Mouse (Mus musculus) gonadal fat pad, adult 2 months (tissue): ENCODE results near the gene Nkiras2. TPM values are rescaled to one million over a fixed set of nuclear protein-coding genes. Genes with fewer than 3 reads are reported as not detected.
"Not testable (repeated sequence)": the region's sequence is repeated elsewhere in the genome, so short reads cannot be mapped to it uniquely, and the experiment has no call there.

Source experiments
- DNase-seq: peaks from one replicate; pipeline ENCODE4 v3.0.0-alpha.2; 2012; ENCODE audit warnings: low read depth
- polyA plus RNA-seq: library from polyadenylated mRNA; depleted of rRNA; stranded (reverse); fragments of >200 nt; gene quantifications from 2 replicates; pipeline ENCODE4 v1.2.3, GENCODE M21; 2012

Gene Nkiras2
- polyA plus RNA-seq, 1 experiment: 80.6 TPM

- DNase-seq: no peak
Observed at GRCm38 (mm10) chr11:100601372-100601771, 17.7 kb upstream of the Nkiras2 start.

- no peak for DNase-seq
Observed at GRCm38 (mm10) chr11:100603155-100603554, 15.9 kb upstream of the Nkiras2 start.

GRCm38 (mm10) chr11:100603813-100604212 lies 15.2 kb upstream of the Nkiras2 start:
- no peak for DNase-seq

GRCm38 (mm10) chr11:100604321-100605005 lies 14.6 kb upstream of the Nkiras2 start:
- no peak for DNase-seq

- no peak for DNase-seq
Observed at GRCm38 (mm10) chr11:100605451-100605850, 13.6 kb upstream of the Nkiras2 start.

GRCm38 (mm10) chr11:100607121-100607520 lies 11.9 kb upstream of the Nkiras2 start:
- no peak for DNase-seq

GRCm38 (mm10) chr11:100608796-100609195 lies 10.2 kb upstream of the Nkiras2 start:
- no peak for DNase-seq

- no peak for DNase-seq
Observed at GRCm38 (mm10) chr11:100609355-100609996, 9.6 kb upstream of the Nkiras2 start.

GRCm38 (mm10) chr11:100609997-100610680 lies 8.9 kb upstream of the Nkiras2 start:
- DNase-seq: no peak

- DNase-seq: no peak
Observed at GRCm38 (mm10) chr11:100611627-100612026, 7.4 kb upstream of the Nkiras2 start.

- no peak for DNase-seq
Observed at GRCm38 (mm10) chr11:100613241-100613640, 5.8 kb upstream of the Nkiras2 start.

GRCm38 (mm10) chr11:100616332-100616731 lies 2.7 kb upstream of the Nkiras2 start:
- no peak for DNase-seq

- not testable (repeated sequence) for DNase-seq
Observed at GRCm38 (mm10) chr11:100616836-100617235, 2.2 kb upstream of the Nkiras2 start.

GRCm38 (mm10) chr11:100617480-100617879 lies 1.6 kb upstream of the Nkiras2 start:
- DNase-seq: no peak

GRCm38 (mm10) chr11:100619485-100619975 lies 486 bp downstream of the Nkiras2 start:
- no peak for DNase-seq

- no peak for DNase-seq
Observed at GRCm38 (mm10) chr11:100619982-100620381, 938 bp downstream of the Nkiras2 start, which contains the start of gene Dnajc7. Gene Dnajc7 (minus strand): TSS chr11:100620168.

GRCm38 (mm10) chr11:100622714-100623113 lies 3.7 kb downstream of the Nkiras2 start:
- DNase-seq: no peak

- DNase-seq: no peak
Observed at GRCm38 (mm10) chr11:100623867-100624266, 4.8 kb downstream of the Nkiras2 start.

GRCm38 (mm10) chr11:100625754-100626700 lies 7.0 kb downstream of the Nkiras2 start:
- no peak for DNase-seq

- no peak for DNase-seq
Observed at GRCm38 (mm10) chr11:100626701-100627195, 7.7 kb downstream of the Nkiras2 start.

GRCm38 (mm10) chr11:100628056-100628455 lies 9.0 kb downstream of the Nkiras2 start:
- no peak for DNase-seq
